Mouse (Mus musculus) spleen, adult 2 months (tissue): ENCODE data around the gene Ctsg. TPM values are rescaled to one million over a fixed set of nuclear protein-coding genes. Genes with fewer than 3 reads are reported as not detected.

Source experiments
- DNase-seq, 2 experiments: peaks; one replicate each; pipeline versions ENCODE4 v3.0.0 to v3.0.0-alpha.2; 2012 to 2021; ENCODE audit warnings: low spot score in 2 of 2, low read depth in 1 of 2
- H3K27ac ChIP-seq: fragments of 200-500 bp; 2 replicates; pipeline ENCODE4 v1.5.1; 2012; ENCODE audit warnings: low read length, inconsistent platforms; ENCODE audit not compliant: insufficient read depth
- H3K27me3 ChIP-seq: fragments of 200-500 bp; 2 replicates; pipeline ENCODE4 v1.6.1; 2012; ENCODE audit warnings: mild to moderate bottlenecking, moderate library complexity, low read length, inconsistent platforms; ENCODE audit not compliant: control insufficient read depth, insufficient read depth
- H3K36me3 ChIP-seq: fragments of 200-500 bp; 2 replicates; pipeline ENCODE4 v1.6.1; 2012; ENCODE audit warnings: mild to moderate bottlenecking, low read length, inconsistent platforms; ENCODE audit not compliant: control insufficient read depth, insufficient read depth
- H3K4me1 ChIP-seq: fragments of 200-500 bp; 2 replicates; pipeline ENCODE4 v1.6.1; 2011; ENCODE audit warnings: inconsistent platforms; ENCODE audit not compliant: control insufficient read depth, insufficient read depth, insufficient read length
- H3K4me3 ChIP-seq: fragments of 200-500 bp; 2 replicates; pipeline ENCODE4 v1.5.1; 2011; ENCODE audit warnings: mild to moderate bottlenecking, inconsistent platforms; ENCODE audit not compliant: insufficient read depth, insufficient read length; ENCODE audit errors: extremely low read depth
- CTCF ChIP-seq: fragments of 200-500 bp; IDR thresholded peaks from 2 replicates; pipeline ENCODE4 v1.5.1; 2011; ENCODE audit warnings: mild to moderate bottlenecking, inconsistent platforms; ENCODE audit not compliant: insufficient read depth, insufficient read length, insufficient replicate concordance; ENCODE audit errors: extremely low read depth
- POLR2A ChIP-seq: fragments of 200-500 bp; IDR thresholded peaks from 2 replicates; pipeline ENCODE4 v1.6.1; 2011; ENCODE audit warnings: low read depth, low read length, inconsistent platforms
- WGBS: fragments of 180-500 bp; shearing (Covaris S2); methylation state at CpG from one replicate; pipeline ENCODE4 v1.1.7; 2018; 5-methylcytosine and 5-hydroxymethylcytosine counted together
- polyA plus RNA-seq: library from polyadenylated mRNA; depleted of rRNA; stranded (reverse); fragments of >200 nt; gene quantifications from 2 replicates; pipeline ENCODE4 v1.2.3, GENCODE M21; 2012

Gene Ctsg
- polyA plus RNA-seq, 1 experiment: 2.0 TPM

GRCm38 (mm10) chr14:56105447-56106180, 3.2 kb upstream of the Ctsg start:
- DNase-seq: no peak
- no peaks in the 10 kb centered on the region for H3K36me3 ChIP-seq
- TF ChIP-seq POLR2A (no peak), CTCF (no peak)
- no peak overlapping the region for H3K27ac ChIP-seq
- H3K4me3 ChIP-seq: no peak overlapping the region
- 67% methylated on average over 13 of the region's 13 CpGs for WGBS
- no peaks in the 10 kb centered on the region for H3K27me3 ChIP-seq
- H3K4me1 ChIP-seq: no peaks in the 10 kb centered on the region

DNA sequence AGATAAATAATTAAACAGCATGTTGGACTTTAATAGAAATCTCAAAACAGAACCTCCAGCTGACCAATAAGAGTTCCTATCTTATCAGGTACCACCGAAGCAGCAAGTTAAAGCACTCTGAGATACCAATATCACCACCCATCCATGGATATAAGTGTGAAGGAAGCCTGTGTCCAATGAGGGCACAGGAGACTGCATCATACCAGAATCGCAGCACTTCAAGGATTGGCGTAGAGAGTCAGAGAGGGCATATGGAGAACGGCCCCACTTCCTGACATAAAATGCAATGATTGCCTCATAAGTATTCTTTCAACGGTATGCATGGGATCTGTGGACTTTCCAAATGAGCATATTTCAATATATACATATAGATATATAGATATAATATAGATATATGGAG, 2.6 kb upstream of the Ctsg start:
- Histone ChIP-seq H3K4me3 (no peak overlapping the region), H3K4me1 (no peaks in the 10 kb centered on the region), H3K36me3 (no peaks in the 10 kb centered on the region), H3K27me3 (no peaks in the 10 kb centered on the region), H3K27ac (no peak overlapping the region)
- TF ChIP-seq POLR2A: no peak
- TF ChIP-seq CTCF: no peak
- 71% methylated on average over 5 of the region's 5 CpGs for WGBS
- DNase-seq: no peak

DNA sequence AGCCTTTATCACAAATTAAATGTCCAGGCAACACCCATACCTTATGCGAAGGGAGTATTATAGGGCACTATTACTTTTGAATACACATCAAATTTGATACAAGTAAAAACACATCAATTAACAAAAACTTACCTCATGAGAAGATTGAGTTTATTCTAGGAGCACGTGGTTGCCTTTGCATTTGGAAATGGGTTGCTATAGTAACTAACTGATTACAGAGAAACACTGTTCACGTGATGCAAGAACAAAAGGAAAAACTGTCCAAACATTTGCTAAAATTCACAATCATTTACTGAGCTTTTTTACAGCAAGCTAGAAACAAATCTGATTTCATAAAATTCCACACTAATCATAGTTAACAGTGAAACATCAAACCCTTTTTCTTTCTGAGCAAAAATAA, 1.1 kb upstream of the Ctsg start:
- H3K36me3 ChIP-seq: no peaks in the 10 kb centered on the region
- H3K27me3 ChIP-seq: no peaks in the 10 kb centered on the region
- H3K27ac ChIP-seq: no peak overlapping the region
- H3K4me3 ChIP-seq: no peak overlapping the region
- DNase-seq: no peak
- no peak for TF ChIP-seq POLR2A
- TF ChIP-seq CTCF: no peak
- 70% methylated on average over 3 of the region's 3 CpGs for WGBS
- H3K4me1 ChIP-seq: no peaks in the 10 kb centered on the region

DNA sequence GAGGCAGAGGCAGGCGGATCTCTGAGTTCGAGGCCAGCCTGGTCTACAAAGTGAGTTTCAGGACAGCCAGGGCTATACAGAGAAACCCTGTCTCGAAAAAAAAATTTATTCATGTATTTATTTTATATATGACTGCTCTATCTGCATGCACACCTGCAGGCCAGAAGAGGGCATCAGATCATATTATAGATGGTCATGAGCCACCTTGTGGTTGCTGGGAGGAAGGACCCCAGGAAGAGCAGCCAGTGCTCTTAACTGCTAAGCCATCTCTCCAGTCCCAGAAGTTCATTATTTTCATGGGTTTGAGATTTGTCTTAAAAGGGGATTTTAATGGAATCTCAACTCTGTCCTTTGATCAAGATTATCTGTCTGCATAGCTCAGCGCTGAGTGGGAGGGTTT, 3.4 kb downstream of the Ctsg start:
- Histone ChIP-seq H3K27ac (no peak overlapping the region), H3K36me3 (no peaks in the 10 kb centered on the region), H3K4me1 (no peaks in the 10 kb centered on the region), H3K4me3 (no peak overlapping the region), H3K27me3 (no peaks in the 10 kb centered on the region)
- DNase-seq: no peak
- TF ChIP-seq POLR2A (no peak), CTCF (no peak)
- WGBS: 76% methylated on average over 4 of the region's 4 CpGs

- H3K4me1 ChIP-seq: no peaks in the 10 kb centered on the region
- WGBS: 86% methylated on average over 1 of the region's 1 CpGs
- TF ChIP-seq POLR2A: no peak
- no peak for TF ChIP-seq CTCF
- no peak for DNase-seq
- H3K27me3 ChIP-seq: no peaks in the 10 kb centered on the region
- no peaks in the 10 kb centered on the region for H3K36me3 ChIP-seq
- H3K27ac ChIP-seq: no peak overlapping the region
- no peak overlapping the region for H3K4me3 ChIP-seq
These were observed 4.8 kb downstream of the Ctsg start for GRCm38 (mm10) chr14:56097597-56097996.

DNA sequence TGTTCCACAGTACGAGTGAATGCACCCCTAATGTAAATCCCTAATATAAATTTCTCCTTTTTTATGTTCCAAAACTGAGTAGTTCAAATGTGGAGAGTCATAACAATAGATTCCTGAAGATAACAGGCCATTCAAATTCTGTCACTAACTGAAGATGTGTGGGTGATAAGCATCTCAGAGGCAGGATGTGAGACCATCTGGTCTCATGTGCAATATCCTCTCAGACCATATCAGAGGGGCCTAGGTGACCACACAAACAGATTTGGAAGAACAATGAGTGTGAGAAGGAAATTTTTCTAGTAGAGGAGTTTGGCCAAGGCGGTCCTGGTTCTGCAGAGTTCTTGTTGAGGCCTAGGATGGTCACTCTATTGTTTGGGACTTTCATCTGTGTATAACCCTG, 9.0 kb downstream of the Ctsg start:
- no peak for TF ChIP-seq POLR2A
- no peak for TF ChIP-seq CTCF
- DNase-seq: no peak
- Histone ChIP-seq H3K27me3 (no peaks in the 10 kb centered on the region), H3K27ac (no peak overlapping the region), H3K4me1 (no peaks in the 10 kb centered on the region), H3K36me3 (no peaks in the 10 kb centered on the region), H3K4me3 (no peak overlapping the region)
- 60% methylated on average over 2 of the region's 2 CpGs for WGBS

GRCm38 (mm10) chr14:56086711-56087110, 15.7 kb downstream of the Ctsg start:
- no peaks in the 10 kb centered on the region for H3K36me3 ChIP-seq
- 72% methylated on average over 3 of the region's 3 CpGs for WGBS
- H3K4me3 ChIP-seq: no peak overlapping the region
- DNase-seq: no peak
- no peak for TF ChIP-seq POLR2A
- no peak for TF ChIP-seq CTCF
- no peak overlapping the region for H3K27ac ChIP-seq
- H3K27me3 ChIP-seq: no peaks in the 10 kb centered on the region
- no peaks in the 10 kb centered on the region for H3K4me1 ChIP-seq
